Mouse (Mus musculus): Measurements from ENCODE around the gene Klf13. TPM values are rescaled to one million over a fixed set of nuclear protein-coding genes. Genes with fewer than 3 reads are reported as not detected.
A peak's percentile ranks its signal among the peaks of the same experiment; 100 is the strongest.

The Klf13 gene
- total RNA-seq, 1 experiment from 2014 or later = 20.1 TPM

GRCm38 (mm10) chr7:63927121-63927520 lies 11.6 kb downstream of the Klf13 start:
- ATAC-seq (replicated peaks; ENCODE audit: low read depth, poor library complexity, severe bottlenecking) = no peak

GRCm38 (mm10) chr7:63926492-63926891 lies 12.2 kb downstream of the Klf13 start:
- no peak for ATAC-seq (replicated peaks; ENCODE audit: low read depth, poor library complexity, severe bottlenecking)

GRCm38 (mm10) chr7:63925413-63926360 lies 13.0 kb downstream of the Klf13 start:
- peak; percentile 75 for ATAC-seq (replicated peaks; ENCODE audit: low read depth, poor library complexity, severe bottlenecking)

DNA sequence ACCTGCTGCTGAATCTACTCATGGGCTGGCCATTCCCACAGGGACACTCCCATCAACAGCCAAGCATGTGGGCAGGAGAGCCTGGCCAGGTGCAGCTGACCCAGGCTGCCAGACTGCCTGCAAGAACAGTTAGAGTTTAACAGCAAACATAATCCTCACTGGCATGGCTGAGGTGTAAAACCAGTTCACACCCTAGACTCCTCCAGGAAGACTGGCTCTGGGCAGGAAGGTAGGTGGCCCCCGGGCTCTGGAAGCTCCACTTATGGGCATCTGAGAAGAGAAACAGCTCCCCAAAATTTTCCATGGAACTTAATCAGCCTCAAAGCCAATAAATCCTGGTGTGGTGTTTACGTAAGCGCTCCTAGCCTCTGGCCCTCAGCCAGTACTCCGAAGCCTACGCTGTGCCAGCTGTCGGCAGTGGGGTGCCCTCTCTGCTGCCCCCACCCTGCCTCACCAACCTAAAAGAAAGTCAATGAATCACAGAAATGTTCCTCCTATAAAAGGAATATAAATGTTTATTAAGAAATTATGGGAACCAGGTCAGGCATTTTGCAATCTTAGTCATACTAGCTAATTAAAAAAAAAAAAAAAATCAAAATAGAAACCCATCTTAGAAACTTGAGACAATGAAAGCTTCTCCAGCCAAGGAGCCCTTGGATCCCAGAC lies 13.8 kb downstream of the Klf13 start:
- ATAC-seq (replicated peaks; ENCODE audit: low read depth, poor library complexity, severe bottlenecking) = 0 out of 2 replicates have a peak, but pooled peaks have one; percentile 7

DNA sequence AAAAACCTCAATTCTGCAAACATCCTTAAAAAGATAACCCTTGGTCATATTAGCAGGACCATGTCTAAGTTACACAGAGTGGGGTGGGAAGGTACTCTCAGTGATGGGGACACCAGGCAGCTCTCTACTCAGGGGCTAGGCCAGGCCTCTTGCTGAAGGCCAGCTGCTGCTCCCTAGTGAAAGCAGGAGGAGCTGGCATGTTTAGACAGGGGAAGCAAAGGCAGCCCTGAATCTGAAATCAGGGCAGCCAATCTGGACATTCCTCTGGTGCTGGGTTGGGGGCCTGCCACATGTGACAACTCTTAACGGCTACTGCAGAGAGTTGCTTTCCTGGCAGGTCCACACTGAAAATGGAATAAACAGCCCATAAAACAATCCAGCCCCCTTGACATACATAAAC lies 14.6 kb downstream of the Klf13 start:
- ATAC-seq (replicated peaks; ENCODE audit: low read depth, poor library complexity, severe bottlenecking) = no peak

DNA sequence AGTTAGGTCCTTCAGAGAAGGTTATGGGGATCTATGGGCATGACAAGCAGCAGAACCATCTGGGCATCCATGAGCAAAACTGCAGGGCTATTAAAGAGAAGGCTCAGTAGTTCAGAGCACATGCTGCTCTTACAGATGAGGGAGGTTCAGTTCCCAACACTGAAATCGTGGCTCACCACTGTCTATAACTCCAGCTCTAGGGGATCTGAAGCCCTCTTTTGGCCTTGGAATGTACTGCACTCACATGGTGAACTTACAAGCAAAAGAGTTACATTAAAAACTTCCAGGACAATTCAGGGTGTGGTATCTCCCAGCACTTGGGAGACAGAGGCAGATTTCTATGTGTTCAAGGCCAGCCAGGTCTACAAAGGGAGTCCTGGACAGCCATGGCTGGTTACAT lies 15.7 kb downstream of the Klf13 start:
- ATAC-seq (replicated peaks; ENCODE audit: low read depth, poor library complexity, severe bottlenecking) = no peak

- ATAC-seq (replicated peaks; ENCODE audit: low read depth, poor library complexity, severe bottlenecking) = no peak
These were observed 16.1 kb downstream of the Klf13 start for GRCm38 (mm10) chr7:63922571-63922970.

DNA sequence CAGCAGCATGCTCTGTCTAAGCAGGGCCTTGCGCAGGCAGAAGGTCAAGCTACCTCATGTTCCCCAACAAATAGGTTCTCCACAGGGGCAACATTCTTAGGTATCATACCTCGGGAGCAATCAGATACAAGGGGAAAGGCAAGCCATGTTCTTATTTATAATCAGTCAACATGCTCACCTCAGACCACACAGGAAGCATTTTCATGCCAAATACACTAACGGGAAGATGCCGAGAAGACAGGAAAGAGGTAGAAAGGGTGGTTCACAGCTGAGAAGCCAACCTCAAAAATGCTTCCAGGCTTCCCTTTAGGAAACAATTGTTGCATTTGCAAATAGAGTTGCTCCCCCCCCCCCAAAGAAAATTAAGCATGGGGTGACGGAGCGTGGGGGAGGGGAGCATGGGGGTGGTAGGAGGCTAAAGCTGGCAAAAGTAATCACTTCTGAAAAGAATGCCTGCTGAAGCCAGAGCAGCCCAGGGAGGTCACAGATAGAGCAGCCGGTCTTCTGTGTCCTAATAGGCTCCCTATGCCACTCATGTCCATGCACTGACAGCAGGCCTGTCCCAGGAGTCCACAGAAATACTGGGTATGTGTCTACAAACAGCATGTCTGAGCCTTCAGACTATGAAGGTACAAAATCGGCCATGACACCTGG lies 16.7 kb downstream of the Klf13 start:
- peak; percentile 17 for ATAC-seq (replicated peaks; ENCODE audit: low read depth, poor library complexity, severe bottlenecking)

DNA sequence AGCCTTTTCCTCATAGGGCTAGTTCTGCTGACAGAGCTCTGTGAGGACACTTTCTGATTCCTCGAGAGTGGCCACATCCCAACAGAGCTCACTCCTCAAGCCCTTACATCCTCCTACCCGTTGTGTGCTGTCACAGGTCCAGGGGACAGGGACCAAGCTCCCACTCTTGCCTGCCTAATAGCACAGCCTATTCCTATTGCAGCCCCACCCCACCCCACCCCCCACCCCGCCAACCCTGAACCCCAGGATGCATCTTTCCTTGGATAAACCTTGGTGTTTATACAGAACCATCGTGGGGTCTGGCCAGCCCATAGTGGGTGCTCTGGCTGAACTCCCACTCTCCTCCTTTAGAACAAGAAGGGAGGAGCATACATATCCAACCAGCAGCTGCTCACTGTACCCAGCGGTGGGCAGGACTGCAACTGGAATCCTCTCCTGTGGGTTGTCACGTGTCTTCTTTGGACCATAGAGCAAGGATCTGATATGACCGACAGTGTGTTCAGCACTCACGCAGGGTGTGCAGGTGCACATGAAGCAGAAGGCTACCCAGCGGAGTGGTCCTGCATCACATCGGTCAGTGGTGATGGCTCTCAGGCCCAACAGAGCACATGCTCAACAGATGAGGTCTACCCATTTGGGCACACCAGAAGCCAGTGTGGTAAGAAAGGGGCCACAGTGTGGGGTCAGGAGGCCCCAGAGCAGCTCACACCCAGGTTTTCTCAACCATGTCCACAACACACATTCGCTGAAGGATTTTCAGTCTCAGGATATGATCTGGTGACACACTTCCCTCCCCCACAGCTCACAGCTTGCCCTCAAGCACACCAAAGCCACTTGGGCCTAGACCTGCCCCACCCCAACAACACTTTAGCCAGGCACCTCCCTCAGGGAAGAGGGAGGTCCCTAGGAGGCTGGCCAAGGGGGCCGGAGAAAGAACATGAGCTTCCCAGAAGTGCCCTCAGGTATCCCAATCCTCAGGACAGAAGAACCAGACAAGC lies 19.6 kb downstream of the Klf13 start:
- no peak for ATAC-seq (replicated peaks; ENCODE audit: low read depth, poor library complexity, severe bottlenecking)

DNA sequence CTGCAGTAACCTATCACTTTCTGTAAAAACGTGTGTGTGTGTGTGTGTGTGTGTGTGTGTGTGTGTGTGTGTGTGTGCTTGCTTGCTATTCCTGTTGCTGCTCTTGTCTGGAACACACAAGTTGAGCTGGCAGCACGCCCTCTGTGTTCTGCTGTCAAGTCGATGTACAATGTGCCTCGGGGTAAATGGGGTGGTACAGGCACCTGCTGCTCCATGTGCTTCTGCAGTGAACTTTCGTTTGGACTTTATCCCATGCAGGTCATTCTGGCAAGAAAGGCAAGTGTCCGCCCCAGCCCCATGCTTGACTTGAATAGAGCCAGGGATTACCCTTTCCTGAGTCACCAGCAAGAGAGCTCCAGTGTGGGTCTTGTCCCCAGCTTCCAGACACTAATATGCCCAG lies 21.0 kb downstream of the Klf13 start:
- ATAC-seq (replicated peaks; ENCODE audit: low read depth, poor library complexity, severe bottlenecking) = no peak

DNA sequence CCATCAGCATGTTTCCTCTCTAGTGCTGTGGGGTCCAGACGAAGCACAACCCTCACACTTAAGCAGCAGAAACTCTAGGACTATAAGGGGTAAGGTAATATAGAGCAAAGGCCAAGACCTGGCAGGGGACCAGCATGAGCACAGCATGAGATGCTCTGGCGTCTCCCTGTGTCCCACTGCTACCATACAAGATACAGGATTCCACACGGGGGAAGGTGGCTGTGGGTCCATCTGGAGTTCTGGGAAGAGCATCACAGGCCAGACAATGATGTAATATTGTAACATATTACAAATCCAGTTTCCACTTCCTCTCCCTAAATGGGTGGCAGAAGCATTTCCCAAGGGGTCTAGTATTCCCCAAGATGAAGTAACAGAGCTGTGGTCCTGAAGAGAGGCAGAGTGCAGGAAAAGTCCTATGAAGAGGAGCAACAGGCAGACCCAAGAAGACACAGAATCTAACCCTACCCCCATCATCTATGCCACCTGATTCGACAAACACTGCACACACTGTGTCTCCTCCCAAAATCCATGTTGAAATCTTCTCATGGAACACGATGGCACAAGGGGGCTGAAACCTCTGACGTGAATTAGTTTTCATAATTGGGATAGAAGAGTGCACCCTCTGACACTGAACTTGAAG lies 22.3 kb downstream of the Klf13 start, which contains the start of gene E030018B13Rik:
E030018B13Rik (plus strand) TSS at position 590 of the 640 bp plus-strand sequence.
- no peak for ATAC-seq (replicated peaks; ENCODE audit: low read depth, poor library complexity, severe bottlenecking)

GRCm38 (mm10) chr7:63914891-63915290 lies 23.8 kb downstream of the Klf13 start:
- no peak for ATAC-seq (replicated peaks; ENCODE audit: low read depth, poor library complexity, severe bottlenecking)

DNA sequence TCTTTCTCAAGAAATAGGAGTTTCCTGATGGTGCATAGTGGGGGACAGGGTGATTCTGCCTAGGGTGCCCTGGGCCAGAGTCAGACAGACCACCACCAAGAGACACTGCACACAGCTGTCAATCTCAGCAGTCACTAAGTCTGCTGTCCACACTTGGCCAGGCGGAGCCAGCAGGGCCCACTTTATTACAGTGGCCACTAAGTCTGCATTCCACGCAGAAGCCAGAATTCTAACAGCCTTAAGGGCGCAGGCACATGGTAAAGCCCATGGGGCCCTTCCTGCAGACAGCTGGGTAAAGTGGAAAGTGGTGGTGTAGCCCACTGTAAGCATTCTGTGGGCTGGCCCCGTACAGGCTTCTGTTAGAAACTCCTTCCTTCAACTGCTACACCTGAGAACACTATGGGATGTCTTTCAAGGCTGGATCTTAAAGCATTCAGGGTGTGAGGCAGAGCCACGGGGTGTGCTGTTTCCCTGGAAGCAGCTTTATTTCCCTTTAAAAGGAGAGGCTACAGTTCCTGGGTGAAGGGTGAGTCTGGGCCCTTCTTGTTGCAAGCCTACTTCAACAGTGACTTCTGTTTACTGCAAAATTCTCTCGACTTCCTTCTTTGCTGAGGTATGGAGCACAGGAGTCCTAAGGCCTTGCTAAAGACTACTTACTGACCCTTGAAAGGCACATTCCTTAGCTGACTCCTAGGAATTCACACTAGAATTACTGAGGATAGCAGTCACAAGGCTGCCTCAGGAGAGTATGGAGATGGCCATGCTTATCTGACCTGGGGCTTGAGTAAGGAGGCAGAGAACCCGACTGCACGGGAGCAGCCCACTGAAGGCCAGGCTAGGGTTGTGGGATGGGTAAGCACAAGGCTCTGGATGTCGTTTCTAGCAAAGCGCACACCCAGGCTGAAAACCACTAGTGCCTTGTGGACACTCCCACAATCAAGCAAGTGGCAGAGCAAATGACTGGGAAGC lies 24.7 kb downstream of the Klf13 start:
- no peak for ATAC-seq (replicated peaks; ENCODE audit: low read depth, poor library complexity, severe bottlenecking)

DNA sequence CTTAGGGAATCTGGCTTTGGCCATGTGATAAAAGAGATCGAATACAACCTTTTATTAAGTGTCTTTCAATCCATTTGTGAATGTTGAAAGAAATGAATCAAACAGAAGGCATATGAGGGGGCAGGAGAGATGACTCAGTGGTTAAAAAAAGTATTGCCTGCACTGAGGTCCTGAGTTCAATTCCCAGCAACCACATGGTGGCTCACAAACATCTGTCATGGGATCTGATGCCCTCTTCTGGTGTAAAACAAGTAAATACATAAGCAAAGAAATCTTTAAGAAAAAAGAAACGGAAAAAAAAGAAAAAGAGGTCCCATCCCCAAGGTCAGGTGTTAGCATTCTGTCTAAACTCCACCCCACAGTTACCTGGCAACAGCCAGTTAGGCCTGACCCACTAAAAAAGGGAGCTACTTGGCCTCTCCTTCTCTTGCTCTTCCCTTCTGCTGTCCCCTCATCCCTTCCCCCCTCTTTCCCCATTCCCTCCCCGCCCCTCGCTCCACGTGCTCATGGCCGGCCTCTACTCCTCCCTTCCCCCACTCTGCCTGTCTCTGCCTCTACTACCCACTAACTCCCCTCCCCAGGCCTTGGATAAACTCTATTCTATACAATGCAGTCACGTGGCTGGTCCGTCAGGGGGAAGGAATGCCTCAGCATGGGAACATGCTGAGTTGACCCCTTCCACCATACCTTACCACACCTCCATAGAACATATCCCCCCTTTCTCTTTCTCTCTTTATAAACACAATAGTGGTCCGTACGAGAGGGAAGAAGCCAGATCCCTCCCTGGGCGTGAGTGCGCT lies 25.6 kb downstream of the Klf13 start:
- no peak for ATAC-seq (replicated peaks; ENCODE audit: low read depth, poor library complexity, severe bottlenecking)

- ATAC-seq (replicated peaks; ENCODE audit: low read depth, poor library complexity, severe bottlenecking) = peak; percentile 24
These were observed 26.4 kb downstream of the Klf13 start for GRCm38 (mm10) chr7:63912234-63912810.

DNA sequence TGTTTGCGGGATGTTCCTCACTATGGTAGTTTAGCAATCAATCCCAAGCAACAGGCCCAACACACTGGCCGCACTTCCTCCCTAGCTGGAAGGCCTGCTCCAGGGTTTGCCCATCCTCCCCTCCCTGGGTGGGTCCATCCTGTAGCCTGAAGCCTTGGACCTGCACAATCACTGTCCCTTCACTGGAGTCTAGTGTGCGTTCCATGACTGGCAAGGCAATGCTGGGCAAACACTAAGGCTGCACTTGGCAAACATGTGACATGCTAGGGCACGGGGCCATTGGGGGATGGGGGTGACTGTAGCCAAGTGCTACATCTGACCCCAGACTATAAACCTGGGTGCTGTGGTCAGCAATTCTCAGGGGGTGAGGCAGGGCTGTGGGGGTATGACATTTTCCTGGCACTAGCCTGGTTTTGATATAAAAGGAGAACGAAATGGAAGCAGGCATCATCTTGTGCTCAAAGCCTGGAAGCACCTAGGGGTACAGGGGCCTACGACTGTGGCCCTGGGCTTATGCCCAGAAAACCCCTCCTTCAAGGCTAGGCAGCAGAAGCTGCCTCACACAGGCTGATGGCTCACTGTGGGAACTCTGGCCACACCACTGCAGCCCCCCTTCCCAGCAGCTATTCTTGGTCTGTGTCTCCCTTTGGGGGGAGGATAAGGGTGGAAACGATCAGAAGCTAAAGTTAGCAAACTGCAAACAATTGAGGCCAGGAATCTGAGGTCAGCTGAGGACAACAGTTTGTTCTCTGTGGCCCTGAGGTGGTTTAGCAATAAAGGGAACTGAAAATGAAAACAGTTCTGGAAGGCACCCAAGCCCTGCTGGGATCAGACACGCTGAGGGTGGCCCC lies 27.1 kb downstream of the Klf13 start:
- peak; percentile 64 for ATAC-seq (replicated peaks; ENCODE audit: low read depth, poor library complexity, severe bottlenecking)
